Mouse (Mus musculus): Measurements from ENCODE around the gene Nrn1l.

Nrn1l gene

GRCm38 (mm10) chr8:105893339-105893738 is at the start of gene Nrn1l:
TSS of gene Nrn1l (plus strand) at chr8:105893567.
- peak; percentile 85 for DNase-seq (ENCODE audit: inconsistent ontology term)

DNA sequence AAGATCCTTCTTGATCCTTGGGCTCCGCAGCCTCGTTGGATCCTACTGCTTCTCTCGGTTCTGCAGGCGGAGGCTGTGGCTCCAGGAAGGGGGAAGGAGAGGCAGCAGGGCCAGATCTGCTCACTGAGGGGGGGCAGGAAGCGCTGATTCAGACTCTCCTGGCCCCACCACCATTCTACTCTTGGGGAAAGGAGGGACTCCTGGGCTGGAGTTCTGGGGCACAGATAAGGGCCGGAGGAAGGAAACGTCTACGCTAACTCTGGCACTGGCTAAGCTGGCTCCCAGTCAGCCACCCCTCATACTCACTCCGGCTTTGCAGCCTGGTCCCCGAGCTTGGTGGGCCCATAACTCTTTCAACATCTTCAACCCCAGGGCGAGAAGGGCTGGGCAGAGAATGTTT is 46.7 kb upstream of the Nrn1l start:
- DNase-seq (ENCODE audit: inconsistent ontology term): no peak

GRCm38 (mm10) chr8:105850014-105850413 is 43.4 kb upstream of the Nrn1l start:
- DNase-seq (ENCODE audit: inconsistent ontology term): no peak

- DNase-seq (ENCODE audit: inconsistent ontology term): no peak
Observed at GRCm38 (mm10) chr8:105850611-105851010, 42.8 kb upstream of the Nrn1l start.

- DNase-seq (ENCODE audit: inconsistent ontology term): peak; percentile 87
Observed at GRCm38 (mm10) chr8:105851651-105852143, 41.7 kb upstream of the Nrn1l start.

DNA sequence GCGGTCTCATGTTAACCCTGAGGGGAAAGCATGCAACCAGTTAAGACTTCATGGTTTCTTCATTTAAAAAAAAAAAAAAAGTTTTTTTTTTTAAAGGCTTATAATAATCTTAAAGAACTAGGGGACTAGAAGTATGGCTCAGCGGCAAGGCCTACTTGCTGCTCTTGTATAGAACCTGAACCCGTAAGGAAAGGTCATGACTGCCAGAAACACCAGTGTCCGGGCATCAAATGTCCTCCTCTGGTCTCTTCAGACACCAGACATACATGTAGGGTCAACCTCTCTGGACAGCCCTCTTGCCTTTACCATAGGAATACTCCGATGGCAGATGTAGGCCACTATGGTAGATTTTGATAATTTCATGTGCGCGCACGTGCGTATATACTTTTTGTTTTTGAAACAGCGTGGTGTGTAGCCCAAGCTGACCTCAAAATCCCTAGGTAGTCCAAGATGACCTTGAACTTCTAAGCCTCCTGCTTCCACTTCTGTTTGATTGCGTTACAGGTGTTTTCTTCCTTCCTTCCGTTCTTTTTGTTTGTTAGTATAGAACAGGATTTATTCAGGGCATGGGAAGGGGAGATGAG is 41.1 kb upstream of the Nrn1l start:
- peak; percentile 8 for DNase-seq (ENCODE audit: inconsistent ontology term)

GRCm38 (mm10) chr8:105853178-105853577 is 40.2 kb upstream of the Nrn1l start, which contains the start of gene Cenpt:
TSS of gene Cenpt (minus strand) at chr8:105853278.
- DNase-seq (ENCODE audit: inconsistent ontology term): no peak

DNA sequence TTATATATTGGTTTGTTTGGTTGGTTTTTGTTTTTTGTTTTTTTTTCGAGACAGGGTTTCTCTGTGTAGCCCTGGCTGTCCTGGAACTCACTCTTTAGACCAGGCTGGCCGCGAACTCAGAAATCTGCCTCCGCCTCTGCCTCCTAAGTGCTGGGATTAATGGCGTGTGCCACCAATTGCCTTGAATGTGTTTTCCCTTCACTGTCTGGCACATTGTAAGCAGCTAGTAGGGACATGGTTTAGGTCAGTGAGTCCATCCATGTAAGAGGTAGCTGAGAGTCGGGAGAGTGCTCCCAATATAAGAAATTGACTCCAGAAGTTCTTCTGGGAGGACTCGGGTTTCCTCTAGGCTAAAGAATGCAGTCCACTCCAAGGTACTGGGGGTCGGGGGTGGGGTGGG is 39.1 kb upstream of the Nrn1l start:
- no peak for DNase-seq (ENCODE audit: inconsistent ontology term)

DNA sequence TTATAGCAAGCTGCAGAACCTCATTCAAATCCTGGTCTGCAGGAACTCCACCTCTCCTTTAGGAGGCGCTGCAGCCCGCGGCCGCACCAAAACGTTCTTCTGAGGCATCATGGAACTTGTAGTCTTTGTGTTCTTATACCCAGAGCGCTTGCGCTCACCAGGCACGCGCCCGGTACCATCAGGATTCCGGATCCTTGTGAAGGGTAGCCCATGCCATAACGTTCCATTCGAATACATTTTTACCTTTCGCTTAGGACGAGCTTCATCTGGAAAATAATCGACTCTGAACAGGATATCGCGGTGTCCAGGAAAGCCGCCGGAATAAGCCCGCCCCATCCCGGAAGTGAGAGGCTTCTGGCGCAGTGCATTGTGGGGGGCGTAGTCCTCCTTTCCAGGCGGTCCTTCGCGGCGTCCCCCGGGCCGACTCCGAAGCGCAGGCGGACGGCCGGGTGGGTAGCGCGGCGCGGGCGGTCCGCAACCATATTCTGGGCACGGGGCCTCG is 38.6 kb upstream of the Nrn1l start, which contains the start of gene Thap11:
TSS of gene Thap11 (plus strand) at position 418 of the 502 bp plus-strand sequence.
- peak; percentile 95 for DNase-seq (ENCODE audit: inconsistent ontology term)

- no peak for DNase-seq (ENCODE audit: inconsistent ontology term)
Observed at GRCm38 (mm10) chr8:105855248-105856167, 37.9 kb upstream of the Nrn1l start.

DNA sequence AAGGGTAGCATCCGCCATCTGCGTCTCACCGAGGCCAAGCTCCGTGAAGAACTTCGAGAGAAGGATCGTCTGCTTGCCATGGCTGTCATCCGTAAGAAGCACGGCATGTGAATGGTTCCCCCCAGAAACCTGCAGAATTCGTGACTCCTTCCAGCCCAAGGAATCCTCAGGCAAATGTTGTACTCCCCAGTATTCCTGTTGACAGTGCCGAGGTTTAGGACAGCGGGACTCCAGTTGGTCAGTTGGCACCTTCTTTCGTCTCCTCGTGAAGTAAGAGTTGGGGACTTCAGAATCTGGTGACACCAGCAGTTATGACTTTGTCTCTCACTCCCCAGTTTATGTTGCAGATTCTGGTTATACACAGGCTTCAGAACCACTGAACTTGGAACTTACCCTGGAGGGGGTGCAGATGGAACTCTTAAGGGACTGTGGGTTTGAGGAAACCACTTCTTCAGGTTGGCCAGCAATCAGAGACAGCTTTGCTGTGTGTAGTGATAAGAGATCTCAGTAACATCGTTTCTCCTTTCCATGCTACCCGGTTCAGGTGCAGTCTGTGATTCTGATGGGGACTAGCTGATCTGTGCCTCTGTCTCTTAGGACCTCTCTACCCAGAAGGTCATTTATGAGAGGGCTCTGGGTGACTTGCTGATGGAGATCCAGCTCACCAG is 37.1 kb upstream of the Nrn1l start:
- no peak for DNase-seq (ENCODE audit: inconsistent ontology term)

DNA sequence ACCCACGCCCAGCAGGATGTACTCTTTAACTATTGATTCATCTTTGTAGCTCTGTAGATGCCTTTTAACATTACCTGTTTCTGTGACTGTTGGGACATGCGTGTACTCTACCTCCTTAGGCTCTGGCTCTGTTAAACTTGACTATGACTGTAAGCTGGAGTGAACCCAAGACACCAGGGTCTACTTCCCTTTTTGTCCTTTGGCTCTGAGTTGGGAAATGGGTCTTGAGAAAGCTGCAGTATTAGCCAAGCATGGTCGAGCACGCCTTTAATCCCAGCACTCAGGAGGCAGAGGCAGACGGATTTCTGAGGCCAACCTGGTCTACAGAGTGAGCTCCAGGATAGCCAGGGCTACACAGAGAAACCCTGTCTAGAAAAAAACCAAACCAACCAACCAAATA is 34.9 kb upstream of the Nrn1l start:
- no peak for DNase-seq (ENCODE audit: inconsistent ontology term)

GRCm38 (mm10) chr8:105859314-105859713 is 34.1 kb upstream of the Nrn1l start:
- no peak for DNase-seq (ENCODE audit: inconsistent ontology term)

DNA sequence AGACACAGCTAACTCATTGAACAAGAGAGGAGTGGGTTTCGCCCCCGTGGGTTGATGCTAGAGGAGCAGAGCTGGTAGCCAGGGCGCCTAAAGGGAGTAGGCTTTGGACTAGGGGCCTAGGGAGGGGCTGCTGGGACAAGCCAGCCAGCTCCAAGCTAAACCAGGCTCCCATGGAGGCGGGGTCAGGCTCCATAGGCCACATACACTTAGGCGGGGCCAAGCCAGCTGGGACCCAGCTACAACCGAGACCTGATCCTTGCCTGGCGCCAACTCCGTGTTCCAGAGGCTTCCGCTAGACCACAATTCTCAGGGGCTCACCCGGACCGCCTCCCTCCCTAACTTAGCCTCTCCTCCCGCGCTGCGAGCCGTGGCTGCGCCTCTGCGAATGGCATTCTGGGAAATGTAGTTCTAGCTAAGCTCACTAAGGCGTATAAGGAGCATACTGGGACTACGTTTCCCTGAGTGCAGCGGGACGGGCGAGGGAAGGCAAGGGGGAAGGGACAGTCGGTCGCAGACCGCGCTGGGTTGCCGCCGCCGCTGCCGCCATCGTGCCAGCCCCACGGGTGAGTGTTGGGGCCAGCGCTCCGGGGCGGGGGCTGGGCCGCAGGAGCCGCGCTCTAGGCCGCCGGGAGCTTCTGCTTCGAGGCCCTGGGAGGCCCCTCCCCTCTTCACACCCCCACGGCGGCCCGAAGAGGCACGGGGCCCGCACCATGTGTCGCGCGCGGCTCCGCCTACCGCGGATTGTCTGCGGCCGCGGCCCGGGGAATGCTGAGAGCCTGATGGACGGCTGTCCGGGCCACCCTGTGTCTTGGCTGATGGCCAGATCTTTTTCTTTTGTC is 33.0 kb upstream of the Nrn1l start, which contains the start of gene Nutf2:
TSS of gene Nutf2 (plus strand) at position 438 of the 839 bp plus-strand sequence.
- DNase-seq (ENCODE audit: inconsistent ontology term): peak; percentile 100

- DNase-seq (ENCODE audit: inconsistent ontology term): peak; percentile 55
Observed at GRCm38 (mm10) chr8:105861951-105862350, 31.4 kb upstream of the Nrn1l start.

GRCm38 (mm10) chr8:105866364-105867029 is 26.9 kb upstream of the Nrn1l start:
- DNase-seq (ENCODE audit: inconsistent ontology term): no peak

DNA sequence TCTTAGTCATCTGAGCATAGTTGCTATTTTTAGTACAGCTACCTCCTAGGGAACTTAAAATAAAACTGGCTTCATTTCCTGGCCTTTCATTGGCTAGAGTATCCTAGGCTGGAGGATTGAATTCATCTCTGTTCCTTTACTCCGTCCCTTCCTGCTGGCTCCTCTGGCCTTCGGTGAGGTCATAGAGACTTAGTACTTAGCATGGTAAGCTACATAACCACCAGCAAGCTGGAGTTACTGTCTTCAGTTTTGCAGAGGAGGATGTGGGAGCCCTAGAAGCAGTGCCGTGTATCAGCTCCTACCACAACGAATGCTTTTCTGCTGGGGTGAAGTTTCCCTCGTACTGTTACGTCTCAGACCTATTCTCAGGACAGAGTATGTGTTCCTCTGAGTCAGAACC is 19.1 kb upstream of the Nrn1l start:
- no peak for DNase-seq (ENCODE audit: inconsistent ontology term)

DNA sequence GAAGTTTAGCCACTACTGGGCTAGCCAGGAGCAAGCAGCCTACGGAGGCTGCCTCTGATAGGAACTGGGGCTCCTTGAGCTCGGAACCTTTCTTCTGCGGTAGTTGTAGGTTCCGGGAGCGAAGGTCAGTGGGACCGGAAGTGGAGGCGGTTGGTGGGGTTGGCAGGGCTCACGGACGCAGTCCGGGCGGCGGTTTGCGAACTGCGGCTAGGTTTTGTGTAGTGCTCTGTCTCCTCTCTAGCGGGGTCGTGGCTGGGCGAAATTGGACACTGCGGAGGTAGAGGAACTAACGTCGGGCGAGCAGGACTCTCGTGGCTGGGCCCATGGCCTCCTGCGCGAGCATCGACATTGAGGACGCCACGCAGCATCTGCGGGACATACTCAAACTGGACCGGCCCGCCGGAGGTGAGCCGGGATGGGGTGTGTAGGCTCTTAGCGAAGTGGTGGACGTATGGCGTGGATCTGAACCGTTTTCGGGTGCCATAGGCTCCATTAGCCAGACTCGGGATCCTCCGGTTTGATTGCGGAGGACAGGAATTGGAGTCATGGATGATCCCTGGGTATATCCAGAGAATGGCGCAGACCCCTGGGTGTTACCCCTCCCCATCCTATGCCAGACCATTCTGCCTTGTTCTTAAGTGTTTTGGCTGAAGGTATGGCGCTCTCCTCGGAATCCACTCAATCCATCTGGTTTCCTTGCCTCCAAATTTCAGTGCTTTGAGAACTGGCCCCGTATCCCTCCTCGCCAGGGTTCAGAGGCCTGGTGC is 12.4 kb upstream of the Nrn1l start, which contains the start of gene Edc4:
TSS of gene Edc4 (plus strand) at position 128 of the 767 bp plus-strand sequence.
- peak; percentile 88 for DNase-seq (ENCODE audit: inconsistent ontology term)

- no peak for DNase-seq (ENCODE audit: inconsistent ontology term)
Observed at GRCm38 (mm10) chr8:105889756-105890465, 3.5 kb upstream of the Nrn1l start.
